Mouse (Mus musculus) CD4-positive, CD25-positive, alpha-beta regulatory T cell, adult 4 months (primary cell): Measurements from ENCODE around the gene Nudt4. TPM values are rescaled to one million over a fixed set of nuclear protein-coding genes. Genes with fewer than 3 reads are reported as not detected.
"Not testable (repeated sequence)": the region's sequence is repeated elsewhere in the genome, so short reads cannot be mapped to it uniquely, and the experiment has no call there.

Experiments
- ATAC-seq: one replicate; pipeline ENCODE4 v1.8.0; 2017
- polyA plus RNA-seq, 2 experiments: library from polyadenylated mRNA; unstranded; fragments of 100-300 nt; shearing (Covaris generic); gene quantifications; one replicate each; pipeline ENCODE4 v1.2.1; 2017

Gene Nudt4
- polyA plus RNA-seq, 2 experiments from 2014 or later = 7.0 to 9.1 TPM

GRCm38 (mm10) chr10:95566786-95567185, 2.8 kb upstream of the Nudt4 start:
- no peak for ATAC-seq

GRCm38 (mm10) chr10:95565156-95565854, 1.4 kb upstream of the Nudt4 start:
- peak; percentile 25 for ATAC-seq

GRCm38 (mm10) chr10:95562859-95563841, 796 bp downstream of the Nudt4 start:
- ATAC-seq = peak; percentile 38

- ATAC-seq = no peak
These were observed 1.6 kb downstream of the Nudt4 start for GRCm38 (mm10) chr10:95562395-95562794.

- no peak for ATAC-seq
These were observed 2.3 kb downstream of the Nudt4 start for GRCm38 (mm10) chr10:95561616-95562015.

GRCm38 (mm10) chr10:95560394-95560983, 3.5 kb downstream of the Nudt4 start:
- ATAC-seq = no peak

GRCm38 (mm10) chr10:95559426-95559825, 4.5 kb downstream of the Nudt4 start:
- ATAC-seq = no peak

GRCm38 (mm10) chr10:95557337-95557828, 6.6 kb downstream of the Nudt4 start:
- peak; percentile 71 for ATAC-seq

GRCm38 (mm10) chr10:95555866-95556265, 8.1 kb downstream of the Nudt4 start:
- ATAC-seq = no peak

GRCm38 (mm10) chr10:95552326-95552725, 11.6 kb downstream of the Nudt4 start:
- no peak for ATAC-seq

- no peak for ATAC-seq
These were observed 12.2 kb downstream of the Nudt4 start for GRCm38 (mm10) chr10:95551752-95552151.

GRCm38 (mm10) chr10:95550506-95550905, 13.4 kb downstream of the Nudt4 start:
- ATAC-seq = peak; percentile 65

GRCm38 (mm10) chr10:95549080-95549479, 14.9 kb downstream of the Nudt4 start:
- ATAC-seq = not testable (repeated sequence)

- no peak for ATAC-seq
These were observed 15.7 kb downstream of the Nudt4 start for GRCm38 (mm10) chr10:95548154-95548826.

- ATAC-seq = no peak
These were observed 17.8 kb downstream of the Nudt4 start for GRCm38 (mm10) chr10:95546178-95546577.

GRCm38 (mm10) chr10:95545051-95545450, 18.9 kb downstream of the Nudt4 start:
- no peak for ATAC-seq

- ATAC-seq = no peak
These were observed 19.3 kb downstream of the Nudt4 start for GRCm38 (mm10) chr10:95544651-95545050.

GRCm38 (mm10) chr10:95544004-95544403, 19.9 kb downstream of the Nudt4 start:
- no peak for ATAC-seq

GRCm38 (mm10) chr10:95543377-95543776, 20.6 kb downstream of the Nudt4 start:
- ATAC-seq = no peak

GRCm38 (mm10) chr10:95542916-95543315, 21.0 kb downstream of the Nudt4 start:
- no peak for ATAC-seq

- no peak for ATAC-seq
These were observed 24.1 kb downstream of the Nudt4 start for GRCm38 (mm10) chr10:95539841-95540240.

- ATAC-seq = no peak
These were observed 24.7 kb downstream of the Nudt4 start for GRCm38 (mm10) chr10:95539260-95539659.

- no peak for ATAC-seq
These were observed 27.8 kb downstream of the Nudt4 start for GRCm38 (mm10) chr10:95536222-95536541.
